Mouse (Mus musculus) small intestine, adult 2 months (tissue): ENCODE measurements around the gene Edc3. TPM values are rescaled to one million over a fixed set of nuclear protein-coding genes. Genes with fewer than 3 reads are reported as not detected.

Experiments used
- H3K27ac ChIP-seq: fragments of 200-500 bp; 2 replicates; pipeline ENCODE4 v1.5.1; 2012; ENCODE audit warnings: low read depth, low read length, control low read depth, inconsistent platforms; ENCODE audit not compliant: insufficient read depth
- H3K27me3 ChIP-seq: fragments of 200-500 bp; 2 replicates; pipeline ENCODE4 v1.6.1; 2012; ENCODE audit warnings: mild to moderate bottlenecking, moderate library complexity, low read length, inconsistent platforms; ENCODE audit not compliant: control insufficient read depth, insufficient read depth
- H3K36me3 ChIP-seq: fragments of 200-500 bp; 2 replicates; pipeline ENCODE4 v1.6.1; 2012; ENCODE audit warnings: mild to moderate bottlenecking, low read length, control low read depth, inconsistent platforms; ENCODE audit not compliant: control insufficient read depth, insufficient read depth
- H3K4me1 ChIP-seq: fragments of 200-500 bp; 2 replicates; pipeline ENCODE4 v1.6.1; 2012; ENCODE audit warnings: low read length, inconsistent platforms, mixed read lengths; ENCODE audit not compliant: control insufficient read depth, insufficient read depth, insufficient read length
- H3K4me3 ChIP-seq: fragments of 200-500 bp; 2 replicates; pipeline ENCODE4 v1.5.1; 2012; ENCODE audit warnings: low read depth, mild to moderate bottlenecking, control low read depth, inconsistent platforms, low read length, moderate library complexity
- CTCF ChIP-seq: fragments of 200-500 bp; IDR thresholded peaks from 2 replicates; pipeline ENCODE4 v1.5.1; 2012; ENCODE audit warnings: low read depth, mild to moderate bottlenecking, control low read depth, inconsistent platforms, low read length, moderate library complexity, mixed read lengths; ENCODE audit not compliant: insufficient replicate concordance, insufficient read length; ENCODE audit errors: extremely low read depth
- POLR2A ChIP-seq: fragments of 200-500 bp; IDR thresholded peaks from 2 replicates; pipeline ENCODE4 v1.6.1; 2012; ENCODE audit warnings: low read depth, mild to moderate bottlenecking, control low read depth, inconsistent platforms, low read length, moderate library complexity
- WGBS: fragments of 180-500 bp; shearing (Covaris S2); methylation state at CpG from one replicate; pipeline ENCODE4 v1.1.7; 2018; 5-methylcytosine and 5-hydroxymethylcytosine counted together
- polyA plus RNA-seq: library from polyadenylated mRNA; depleted of rRNA; stranded (reverse); fragments of >200 nt; gene quantifications from 2 replicates; pipeline ENCODE4 v1.2.3, GENCODE M21; 2012

Edc3 gene
- polyA plus RNA-seq, 1 experiment: 8.0 TPM

DNA sequence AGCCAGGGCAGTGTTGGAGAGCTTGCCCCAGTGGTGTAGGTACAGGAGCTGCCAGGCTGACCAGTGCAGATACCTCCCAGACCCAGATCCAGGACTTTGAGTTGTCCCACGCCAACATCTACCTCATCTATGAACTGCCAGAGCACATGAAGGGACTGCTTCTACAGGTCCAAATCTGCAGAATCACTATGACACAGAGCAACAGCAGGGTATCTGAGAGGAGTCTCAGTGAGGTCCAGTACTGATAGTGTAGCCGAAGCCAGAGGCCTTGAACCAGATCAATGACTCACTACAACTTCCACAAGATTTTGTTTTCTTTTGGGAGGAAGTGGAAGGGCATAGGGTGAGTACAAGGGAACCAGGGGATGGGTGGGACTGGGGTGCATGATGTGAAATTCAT lies 20.6 kb upstream of the Edc3 start, which contains the start of gene Cyp1a1:
Cyp1a1 (plus strand) TSS at position 178 of the 400 bp plus-strand sequence.
- TF ChIP-seq POLR2A: no peak
- no peak for TF ChIP-seq CTCF
- Histone ChIP-seq H3K27ac (no peak within 1 kb of the TSS), H3K27me3 (no peaks in the 10 kb centered on the region), H3K36me3 (no peaks in the 10 kb centered on the region), H3K4me3 (no peak within 1 kb of the TSS), H3K4me1 (peaks cover 6% of the 10 kb centered on the region; the same call in 1 of the 2 replicates)
- WGBS: 75% methylated on average over 2 of the region's 2 CpGs

DNA sequence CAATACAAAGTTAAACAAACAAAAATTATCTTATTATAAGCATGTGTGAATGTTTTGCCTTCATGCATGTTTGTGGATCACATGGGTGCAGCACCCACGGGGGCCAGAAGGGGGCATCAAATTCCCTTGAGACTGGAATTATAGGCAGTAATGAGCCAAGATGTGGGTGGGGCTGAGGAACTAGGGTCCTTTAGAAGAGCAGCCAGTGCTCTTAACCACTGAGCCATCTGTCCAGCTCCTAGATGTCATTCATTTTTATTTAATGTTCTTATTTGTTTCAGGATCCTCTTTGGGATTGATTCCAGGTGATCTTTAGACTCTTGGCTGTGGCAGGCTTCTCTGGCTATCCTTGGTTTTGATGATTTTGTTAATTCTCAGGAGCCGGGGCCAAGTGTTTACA lies 20.2 kb upstream of the Edc3 start:
- Histone ChIP-seq H3K4me3 (no peak overlapping the region), H3K4me1 (peaks cover 6% of the 10 kb centered on the region; the same call in 1 of the 2 replicates), H3K36me3 (no peaks in the 10 kb centered on the region), H3K27me3 (no peaks in the 10 kb centered on the region), H3K27ac (no peak overlapping the region)
- TF ChIP-seq POLR2A (no peak), CTCF (peak; percentile 70; the same call in 1 of the 2 replicates)
- WGBS: 33% methylated on average over 2 of the region's 2 CpGs

DNA sequence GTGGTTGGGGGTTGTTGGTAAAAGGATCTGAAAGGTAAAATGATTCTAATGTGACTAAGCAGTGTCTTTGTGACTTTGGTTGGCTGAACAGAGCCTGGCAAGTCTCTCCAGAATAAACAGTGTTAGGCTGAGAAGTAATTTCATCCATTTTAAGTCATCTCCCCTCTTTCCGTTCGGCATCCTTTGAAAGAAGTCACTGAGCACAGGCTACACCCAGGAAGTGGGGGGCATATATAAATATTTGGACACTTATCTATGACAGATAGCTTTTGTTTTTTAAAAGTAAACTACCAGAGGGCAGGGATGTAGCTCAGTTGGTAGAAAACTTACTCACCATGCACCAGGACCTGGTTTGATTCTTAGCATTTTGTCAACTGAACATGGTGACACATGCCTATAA lies 19.7 kb upstream of the Edc3 start:
- Histone ChIP-seq H3K27me3 (no peaks in the 10 kb centered on the region), H3K27ac (no peak overlapping the region), H3K36me3 (no peaks in the 10 kb centered on the region), H3K4me3 (no peak overlapping the region), H3K4me1 (peaks cover 6% of the 10 kb centered on the region; the same call in 1 of the 2 replicates)
- no peak for TF ChIP-seq POLR2A
- no peak for TF ChIP-seq CTCF
- WGBS: 66% methylated on average over 2 of the region's 2 CpGs

DNA sequence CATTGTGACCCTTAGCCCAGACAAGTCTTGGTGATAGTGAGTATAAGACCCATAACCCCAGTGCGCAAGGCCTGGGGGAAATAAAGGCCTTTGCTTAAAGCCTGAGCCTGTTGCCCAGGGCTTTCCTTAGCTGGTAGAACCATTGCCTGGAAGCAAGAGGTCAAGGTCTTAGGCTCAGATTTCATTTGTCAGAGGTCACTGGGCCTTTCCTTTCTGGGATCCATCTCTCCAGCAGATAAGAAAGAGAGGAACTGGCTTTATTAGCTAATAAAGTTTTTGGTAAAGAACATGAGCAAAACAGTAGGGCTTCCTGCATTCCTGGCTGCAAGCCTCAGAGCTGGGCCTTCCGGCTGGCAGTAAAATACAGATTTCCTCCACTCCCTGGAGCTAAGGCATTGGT lies 14.2 kb upstream of the Edc3 start:
- Histone ChIP-seq H3K4me1 (peaks cover 23% of the 10 kb centered on the region), H3K4me3 (no peak overlapping the region), H3K36me3 (no peaks in the 10 kb centered on the region), H3K27ac (no peak overlapping the region), H3K27me3 (no peaks in the 10 kb centered on the region)
- no peak for TF ChIP-seq CTCF
- no peak for TF ChIP-seq POLR2A
- WGBS: 96% methylated on average over 2 of the region's 2 CpGs

DNA sequence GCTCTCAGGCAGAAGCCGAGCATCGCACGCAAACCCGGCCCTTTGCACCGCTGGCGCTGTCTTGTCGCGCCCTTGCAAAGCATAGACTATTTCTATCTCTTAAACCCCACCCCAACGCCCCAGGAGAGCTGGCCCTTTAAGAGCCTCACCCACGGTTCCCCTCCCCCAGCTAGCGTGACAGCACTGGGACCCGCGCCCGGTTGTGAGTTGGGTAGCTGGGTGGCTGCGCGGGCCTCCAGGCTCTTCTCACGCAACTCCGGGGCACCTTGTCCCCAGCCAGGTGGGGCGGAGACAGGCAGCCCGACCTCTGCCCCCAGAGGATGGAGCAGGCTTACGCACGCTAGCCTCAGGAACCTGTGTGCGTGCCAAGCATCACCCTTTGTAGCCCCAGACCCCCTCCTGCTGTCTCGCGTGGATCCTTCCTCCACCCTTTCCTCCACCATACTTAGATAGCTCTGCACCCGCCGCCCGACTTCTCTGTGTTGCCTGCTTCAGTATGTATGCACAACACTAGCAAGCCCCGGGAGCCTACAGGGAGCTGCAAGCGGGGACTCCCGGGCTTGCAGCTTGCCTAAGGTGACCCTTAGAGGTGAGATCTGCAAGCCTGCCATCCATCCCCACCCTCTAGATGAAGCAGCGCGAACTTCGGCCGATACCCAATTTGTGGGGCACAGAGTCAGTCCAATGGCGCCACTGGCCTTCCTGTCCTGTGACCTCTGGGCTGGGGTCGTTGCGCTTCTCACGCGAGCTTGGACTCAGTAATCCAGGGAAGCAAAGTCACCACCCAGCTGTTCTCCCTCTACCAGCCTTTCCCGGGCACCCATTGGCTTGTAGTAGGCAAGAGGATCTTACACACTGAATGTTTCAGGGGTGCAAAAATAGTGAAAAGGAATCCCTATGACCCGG lies 11.7 kb upstream of the Edc3 start:
- Histone ChIP-seq H3K27ac (peak overlapping the region; percentile 22; the same call in 1 of the 2 replicates), H3K36me3 (no peaks in the 10 kb centered on the region), H3K4me1 (peaks cover 20% of the 10 kb centered on the region), H3K4me3 (peak overlapping the region; percentile 55), H3K27me3 (no peaks in the 10 kb centered on the region)
- no peak for TF ChIP-seq POLR2A
- 0 out of 2 replicates have a peak, but pooled peaks have one; percentile 3 for TF ChIP-seq CTCF
- 5% methylated on average over 42 of the region's 42 CpGs for WGBS

DNA sequence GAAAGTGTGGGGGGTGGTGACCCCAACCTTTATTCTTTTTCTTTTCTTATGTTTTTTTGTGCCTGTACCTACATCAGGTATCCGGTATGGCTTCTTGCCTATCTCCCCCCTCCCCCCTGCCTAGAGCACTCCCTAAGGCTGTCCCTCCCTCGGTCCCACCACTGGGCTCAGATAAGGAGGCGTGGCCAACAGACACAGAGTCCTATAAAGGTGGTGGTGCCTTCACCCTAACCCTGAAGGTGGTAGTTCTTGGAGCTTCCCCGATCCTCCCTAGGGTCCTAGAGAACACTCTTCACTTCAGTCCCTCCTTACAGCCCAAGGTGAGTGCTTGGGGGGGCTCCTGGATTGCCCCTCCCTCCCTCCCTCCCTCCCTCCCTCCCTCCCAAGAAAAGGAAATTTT lies 11.0 kb upstream of the Edc3 start:
- Histone ChIP-seq H3K4me1 (peaks cover 19% of the 10 kb centered on the region), H3K36me3 (no peaks in the 10 kb centered on the region), H3K4me3 (no peak overlapping the region), H3K27ac (no peak overlapping the region), H3K27me3 (no peaks in the 10 kb centered on the region)
- 45% methylated on average over 4 of the region's 4 CpGs for WGBS
- TF ChIP-seq CTCF (no peak), POLR2A (no peak)

DNA sequence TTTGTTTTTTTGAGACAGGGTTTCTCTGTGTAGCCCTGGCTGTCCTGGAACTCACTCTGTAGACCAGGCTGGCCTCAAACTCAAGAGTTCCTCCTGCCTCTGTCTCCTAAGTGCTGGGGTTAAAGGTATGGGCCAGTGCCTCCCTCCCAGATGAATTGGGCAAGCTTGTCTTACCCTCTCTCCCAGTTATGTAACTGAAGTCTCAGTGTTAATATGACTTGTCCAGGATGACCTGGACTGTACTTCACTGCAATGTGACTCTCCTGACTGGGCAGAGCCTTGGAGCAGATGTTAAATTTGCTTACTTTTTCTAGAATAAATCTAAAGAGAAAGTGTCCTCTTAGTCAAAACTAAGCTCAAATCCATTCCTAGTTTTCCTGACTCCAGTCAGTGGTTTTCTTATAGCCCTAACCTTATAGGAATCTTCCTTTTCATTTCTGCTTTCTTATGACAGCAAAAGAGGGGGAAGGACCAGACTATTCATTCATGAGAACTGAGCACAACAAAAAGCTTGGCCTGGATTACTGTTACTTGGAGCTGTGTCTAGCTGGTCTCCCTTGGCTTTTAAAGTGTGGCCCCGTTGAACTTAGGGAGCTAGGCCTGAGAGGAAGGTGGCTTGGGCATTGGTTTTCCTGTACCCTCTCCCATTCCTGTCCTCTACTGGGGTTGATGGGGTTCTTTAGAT lies 9.7 kb upstream of the Edc3 start:
- 63% methylated on average over 1 of the region's 1 CpGs for WGBS
- H3K27ac ChIP-seq: no peak overlapping the region
- no peak for TF ChIP-seq CTCF
- no peak for TF ChIP-seq POLR2A
- no peaks in the 10 kb centered on the region for H3K27me3 ChIP-seq
- no peak overlapping the region for H3K4me3 ChIP-seq
- H3K36me3 ChIP-seq: no peaks in the 10 kb centered on the region
- H3K4me1 ChIP-seq: peaks cover 17% of the 10 kb centered on the region
